Mouse (Mus musculus): ENCODE measurements around the gene Prop1. TPM values are rescaled to one million over a fixed set of nuclear protein-coding genes. Genes with fewer than 3 reads are reported as not detected.

Gene Prop1
- total RNA-seq, 2 experiments from 2014 or later = not detected

Other genes starting within 250 kb of the Prop1 start
- gene Zfp354c, start 126.0 kb downstream of the Prop1 start, total RNA-seq (2021) = 10 to 100 TPM; 20.5 to 25.4 TPM
- gene Zfp879, start 112.2 kb downstream of the Prop1 start, total RNA-seq (2021) = under 1 TPM; 0.91 to 0.96 TPM
- not detected for gene Grm6, start 103.1 kb downstream of the Prop1 start, total RNA-seq (2021)
- gene Zfp454, start 66.1 kb downstream of the Prop1 start, total RNA-seq (2021) = 1 to 10 TPM; 2.5 to 3.0 TPM
- 1 to 10 TPM; 3.6 to 4.2 TPM for gene Zfp2, start 37.6 kb downstream of the Prop1 start, total RNA-seq (2021)
- gene Zfp354b, start 22.1 kb downstream of the Prop1 start, total RNA-seq (2021) = 1 to 10 TPM; 1.8 TPM
- gene 4933414I15Rik, start 10.0 kb downstream of the Prop1 start, total RNA-seq (2021) = not detected
- not detected for gene Olfr1378, start 12.8 kb upstream of the Prop1 start, total RNA-seq (2021)
- gene Olfr1377, start 28.2 kb upstream of the Prop1 start, total RNA-seq (2021) = not detected
- not detected for gene Olfr51, start 49.8 kb upstream of the Prop1 start, total RNA-seq (2021)
- gene Olfr54, start 60.5 kb upstream of the Prop1 start, total RNA-seq (2021) = not detected
- gene Olfr1375, start 94.3 kb upstream of the Prop1 start, total RNA-seq (2021) = not detected
- gene Zfp354a, start 105.5 kb upstream of the Prop1 start, total RNA-seq (2021) = 1 to 10 TPM; 3.4 to 3.5 TPM

Data from gastrocnemius, postnatal 4 days (tissue).